Mouse (Mus musculus) testis, adult 2 months (tissue): ENCODE data around the gene Mettl26. TPM values are rescaled to one million over a fixed set of nuclear protein-coding genes. Genes with fewer than 3 reads are reported as not detected.

Source experiments
- H3K27ac ChIP-seq: fragments of 200-500 bp; 2 replicates; pipeline ENCODE4 v1.5.1; 2012; ENCODE audit warnings: low read depth, low read length; ENCODE audit not compliant: control insufficient read depth, insufficient read depth
- H3K27me3 ChIP-seq: fragments of 200-500 bp; 2 replicates; pipeline ENCODE4 v1.6.1; 2012; ENCODE audit warnings: mild to moderate bottlenecking, low read length, moderate library complexity; ENCODE audit not compliant: control insufficient read depth, insufficient read depth
- H3K36me3 ChIP-seq: fragments of 200-500 bp; 2 replicates; pipeline ENCODE4 v1.6.1; 2012; ENCODE audit warnings: mild to moderate bottlenecking, low read length; ENCODE audit not compliant: control insufficient read depth, insufficient read depth
- H3K4me1 ChIP-seq: fragments of 200-500 bp; 2 replicates; pipeline ENCODE4 v1.6.1; 2012; ENCODE audit warnings: low read length; ENCODE audit not compliant: control insufficient read depth, insufficient read depth
- H3K4me3 ChIP-seq: fragments of 200-500 bp; 2 replicates; pipeline ENCODE4 v1.5.1; 2012; ENCODE audit warnings: low read depth, mild to moderate bottlenecking, low read length, moderate library complexity, mixed read lengths; ENCODE audit not compliant: control insufficient read depth
- CTCF ChIP-seq: fragments of 200-500 bp; IDR thresholded peaks from 2 replicates; pipeline ENCODE4 v1.5.1; 2012; ENCODE audit warnings: low read depth, mild to moderate bottlenecking, inconsistent platforms, low read length, moderate library complexity; ENCODE audit not compliant: control insufficient read depth, insufficient read depth, insufficient replicate concordance
- POLR2A ChIP-seq: fragments of 200-500 bp; IDR thresholded peaks from 2 replicates; pipeline ENCODE4 v1.6.1; 2012; ENCODE audit warnings: low read depth, mild to moderate bottlenecking, inconsistent platforms, low read length, moderate library complexity; ENCODE audit not compliant: control insufficient read depth
- polyA plus RNA-seq: library from polyadenylated mRNA; depleted of rRNA; stranded (reverse); fragments of >200 nt; gene quantifications from 2 replicates; pipeline ENCODE4 v1.2.3, GENCODE M21; 2012

Gene Mettl26
- polyA plus RNA-seq, 1 experiment, result 49.8 TPM

- Histone ChIP-seq H3K36me3 (no peaks in the 10 kb centered on the region), H3K4me3 (no peak overlapping the region), H3K27me3 (no peaks in the 10 kb centered on the region), H3K4me1 (peaks cover 27% of the 10 kb centered on the region), H3K27ac (no peak overlapping the region; the same call in 1 of the 2 replicates)
- no peak for TF ChIP-seq CTCF
- no peak for TF ChIP-seq POLR2A
Observed at GRCm38 (mm10) chr17:25872676-25873075, 2.2 kb upstream of the Mettl26 start.

GRCm38 (mm10) chr17:25873405-25874147 is 1.3 kb upstream of the Mettl26 start:
- H3K27ac ChIP-seq, result no peak overlapping the region
- H3K4me3 ChIP-seq, result peak overlapping the region; percentile 95
- H3K4me1 ChIP-seq, result peaks cover 23% of the 10 kb centered on the region

DNA sequence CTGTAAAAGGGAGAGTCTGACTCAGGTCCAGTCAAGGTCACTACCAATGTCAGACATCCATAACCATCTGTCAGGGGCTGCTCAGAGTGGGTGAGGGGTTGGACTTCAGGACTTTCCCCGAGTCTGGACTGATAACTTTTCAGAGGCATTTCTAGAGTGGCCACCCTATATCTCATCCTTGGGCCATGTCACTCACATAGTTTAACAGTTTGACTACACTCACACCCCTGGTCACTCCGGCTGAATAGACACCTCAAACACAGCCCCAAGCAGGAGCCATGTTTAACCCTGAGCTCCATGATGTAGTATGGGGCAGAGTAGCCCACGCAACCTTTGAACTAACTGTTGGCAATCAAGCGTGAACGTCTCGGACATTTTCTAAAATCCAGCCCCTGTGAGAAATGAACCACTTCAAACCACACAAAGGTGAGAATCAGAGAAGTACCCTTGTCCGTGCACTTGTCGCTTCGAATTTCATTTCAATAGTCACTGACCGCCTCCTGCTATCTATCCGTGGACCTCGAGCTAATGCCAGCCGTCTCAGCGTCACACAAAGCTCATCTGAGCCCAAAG is 640 bp upstream of the Mettl26 start:
- H3K4me1 ChIP-seq, result peaks cover 23% of the 10 kb centered on the region
- no peak for TF ChIP-seq CTCF
- no peak for TF ChIP-seq POLR2A
- peak overlapping the region; percentile 95 for H3K4me3 ChIP-seq
- H3K27ac ChIP-seq, result peak overlapping the region; percentile 3; the same call in 1 of the 2 replicates
- no peaks in the 10 kb centered on the region for H3K27me3 ChIP-seq
- H3K36me3 ChIP-seq, result no peaks in the 10 kb centered on the region

More at GRCm38 (mm10) chr17:25873405-25874147, 1.3 kb upstream of the Mettl26 start:
- Histone ChIP-seq H3K27me3 (no peaks in the 10 kb centered on the region), H3K36me3 (no peaks in the 10 kb centered on the region)
- TF ChIP-seq POLR2A (no peak), CTCF (no peak)

GRCm38 (mm10) chr17:25875171-25876136 is 580 bp downstream of the Mettl26 start:
- H3K36me3 ChIP-seq, result no peaks in the 10 kb centered on the region
- peaks cover 23% of the 10 kb centered on the region for H3K4me1 ChIP-seq
- no peaks in the 10 kb centered on the region for H3K27me3 ChIP-seq
- peak overlapping the region; percentile 69 for H3K27ac ChIP-seq
- peak overlapping the region; percentile 95 for H3K4me3 ChIP-seq
- TF ChIP-seq CTCF (peak; percentile 23; the same call in 1 of the 2 replicates), POLR2A (peak; percentile 71; the same call in 1 of the 2 replicates)

DNA sequence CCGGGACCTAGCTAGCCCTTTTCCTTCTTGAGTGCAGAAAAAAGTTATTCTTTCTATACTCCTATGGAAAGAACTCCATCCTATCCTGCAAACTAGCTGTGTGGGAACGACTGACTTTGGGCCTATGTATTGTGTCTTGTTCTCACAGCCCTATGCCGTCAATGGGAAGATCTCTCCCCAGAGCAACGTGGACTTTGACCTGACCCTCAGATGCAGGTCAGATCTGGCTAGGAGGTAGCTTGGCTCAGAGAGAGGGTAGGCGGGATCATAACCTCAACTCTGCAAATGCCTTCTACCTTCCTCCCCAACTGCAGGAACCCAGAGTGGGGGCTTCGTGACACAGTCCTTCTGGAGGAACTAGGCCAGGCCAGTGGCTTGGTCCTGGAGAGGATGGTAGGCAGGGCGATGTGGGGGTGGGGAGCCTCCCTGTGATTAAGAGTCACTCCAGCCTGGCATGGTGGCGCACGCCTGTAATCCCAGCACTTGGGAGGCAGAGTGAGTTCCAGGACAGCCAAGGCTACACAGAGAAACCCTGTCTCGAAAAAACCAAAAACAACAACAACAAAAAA is 1.6 kb downstream of the Mettl26 start:
- Histone ChIP-seq H3K4me1 (peaks cover 23% of the 10 kb centered on the region), H3K27ac (no peak overlapping the region)

DNA sequence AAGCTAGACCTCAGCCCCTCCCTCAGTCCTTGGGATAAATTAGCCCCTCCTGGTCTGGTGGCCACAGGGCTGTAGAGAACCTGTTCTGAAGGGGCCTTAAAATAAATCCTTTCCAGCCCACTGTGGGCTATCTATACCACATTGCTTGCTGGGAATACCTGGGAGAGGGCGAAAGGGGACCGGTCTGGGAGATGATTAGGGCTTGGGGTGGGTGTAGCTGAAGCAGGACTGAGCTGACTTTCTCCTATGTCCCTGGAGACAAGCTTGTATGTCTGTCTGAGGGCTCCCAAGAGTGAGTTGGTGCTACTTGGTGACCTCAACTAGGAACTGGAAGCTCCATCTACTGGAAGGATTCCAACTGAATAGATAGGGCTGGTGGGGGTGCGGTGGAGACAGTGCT is 2.2 kb downstream of the Mettl26 start:
- no peak overlapping the region for H3K27ac ChIP-seq
- TF ChIP-seq POLR2A, result no peak
- TF ChIP-seq CTCF, result no peak
- no peak overlapping the region; the same call in 1 of the 2 replicates for H3K4me3 ChIP-seq
- no peaks in the 10 kb centered on the region for H3K27me3 ChIP-seq
- H3K36me3 ChIP-seq, result no peaks in the 10 kb centered on the region
- peaks cover 23% of the 10 kb centered on the region for H3K4me1 ChIP-seq

More for the DNA sequence above, 1.6 kb downstream of the Mettl26 start:
- Histone ChIP-seq H3K27me3 (no peaks in the 10 kb centered on the region), H3K36me3 (no peaks in the 10 kb centered on the region), H3K4me3 (peak overlapping the region; percentile 95)
- TF ChIP-seq CTCF (no peak), POLR2A (no peak)
